Mouse (Mus musculus): Measurements from ENCODE around the gene Nfkb1. TPM values are rescaled to one million over a fixed set of nuclear protein-coding genes. Genes with fewer than 3 reads are reported as not detected.

Gene Nfkb1
- total and polyA plus RNA-seq, 3 experiments, result 44.8 to 93.6 (median 59.9) TPM

- peaks cover 0 to 18% of the 10 kb centered on the region in 2 experiments; a peak in 2 of 4 replicates for H3K36me3 ChIP-seq (ENCODE audit: control insufficient read depth in 1 of 2, insufficient read depth in 2 of 2, low read length in 2 of 2)
- peak; percentile 64 for DNase-seq (ENCODE audit: low read depth, low spot score)
- H3K9ac ChIP-seq (ENCODE audit: control insufficient read depth, low read depth, low read length, poor library complexity, severe bottlenecking), result 0 out of 2 replicates have a peak overlapping the region, but pooled peaks have one; percentile 44
- peak overlapping the region; percentile 20 to 61 for H3K4me3 ChIP-seq (ENCODE audit: control insufficient read depth in 1 of 2, insufficient read depth in 1 of 2, low read depth in 2 of 2, low read length in 2 of 2)
- no peaks in the 10 kb centered on the region for H3K79me2 ChIP-seq (ENCODE audit: control insufficient read depth, insufficient read depth, low read length, poor library complexity)
- H3K27me3 ChIP-seq (ENCODE audit: control insufficient read depth in 1 of 2, insufficient read depth in 2 of 2, low read length in 2 of 2), result no peaks in the 10 kb centered on the region
- H3K4me1 ChIP-seq (ENCODE audit: control insufficient read depth in 1 of 2, insufficient read depth in 2 of 2, low read length in 2 of 2), result peaks cover 0 to 25% of the 10 kb centered on the region in 2 experiments; a peak in 2 of 4 replicates
- TF ChIP-seq ETS1 (IDR thresholded peaks at IDR 0.05; ENCODE audit: low read depth, low read length) (0 out of 2 replicates have a peak, but pooled peaks have one; percentile 14), SMC3 (IDR thresholded peaks at IDR 0.05; ENCODE audit: low read depth, low read length) (peak; percentile 33), MAZ (IDR thresholded peaks at IDR 0.05; ENCODE audit: low read depth, low read length) (no peak), BHLHE40 (IDR thresholded peaks at IDR 0.05; ENCODE audit: borderline replicate concordance, low read depth, low read length) (no peak), MXI1 (IDR thresholded peaks at IDR 0.05; ENCODE audit: low read depth, low read length) (peak; percentile 25; the same call in 1 of the 2 replicates), USF1 (IDR thresholded peaks at IDR 0.05; ENCODE audit: low read depth, low read length) (0 out of 2 replicates have a peak, but pooled peaks have one; percentile 11), MYC (IDR thresholded peaks at IDR 0.05; ENCODE audit: low read depth, low read length) (no peak)
- H3K27ac ChIP-seq (ENCODE audit: control insufficient read depth, low read depth, low read length), result no peak overlapping the region
- H3K9me3 ChIP-seq (replicated peaks; ENCODE audit: insufficient read depth, low read length), result no peaks in the 10 kb centered on the region
Observed at GRCm38 (mm10) chr3:135730790-135731189, 39.4 kb upstream of the Nfkb1 start.

DNA sequence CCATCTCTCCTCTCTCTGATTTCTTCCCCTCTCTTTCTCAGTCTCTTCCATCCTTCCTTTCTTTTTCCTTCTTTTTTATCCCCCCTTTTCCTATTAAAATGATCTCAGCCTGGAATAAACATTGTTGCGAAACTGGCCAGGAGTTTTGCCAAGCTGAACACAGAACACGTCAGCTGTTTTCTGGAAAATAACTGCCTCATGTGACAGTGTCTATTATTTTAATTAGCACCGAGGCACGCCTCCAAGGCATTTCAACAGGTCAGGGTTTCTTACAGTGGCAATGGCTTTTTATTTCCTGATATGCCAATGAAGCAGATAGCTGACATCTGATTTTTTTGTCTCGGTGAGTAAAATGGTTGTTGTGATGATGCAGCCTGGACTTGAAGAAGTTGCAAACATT lies 38.2 kb upstream of the Nfkb1 start:
- no peak overlapping the region for H3K4me3 ChIP-seq (ENCODE audit: control insufficient read depth in 1 of 2, insufficient read depth in 1 of 2, low read depth in 2 of 2, low read length in 2 of 2)
- H3K79me2 ChIP-seq (ENCODE audit: control insufficient read depth, insufficient read depth, low read length, poor library complexity), result no peaks in the 10 kb centered on the region
- H3K27me3 ChIP-seq (ENCODE audit: control insufficient read depth in 1 of 2, insufficient read depth in 2 of 2, low read length in 2 of 2), result no peaks in the 10 kb centered on the region
- H3K9ac ChIP-seq (ENCODE audit: control insufficient read depth, low read depth, low read length, poor library complexity, severe bottlenecking), result no peak overlapping the region
- DNase-seq (ENCODE audit: low read depth, low spot score), result no peak
- no peak overlapping the region for H3K27ac ChIP-seq (ENCODE audit: control insufficient read depth, low read depth, low read length)
- peaks cover 0 to 26% of the 10 kb centered on the region in 2 experiments; a peak in 2 of 4 replicates for H3K4me1 ChIP-seq (ENCODE audit: control insufficient read depth in 1 of 2, insufficient read depth in 2 of 2, low read length in 2 of 2)
- H3K9me3 ChIP-seq (replicated peaks; ENCODE audit: insufficient read depth, low read length), result no peaks in the 10 kb centered on the region
- TF ChIP-seq CHD1 (IDR thresholded peaks at IDR 0.05; ENCODE audit: low read depth, low read length) (no peak), ZMIZ1 (IDR thresholded peaks at IDR 0.05; ENCODE audit: low read depth, low read length) (no peak), CTCF (IDR thresholded peaks at IDR 0.05 in 2 of 3, conservative IDR thresholded peaks at IDR 0.05 in 1 of 3; ENCODE audit: control insufficient read depth in 1 of 3, insufficient read depth in 1 of 3, low read depth in 2 of 3, low read length in 3 of 3, poor library complexity in 1 of 3, severe bottlenecking in 1 of 3) (no peak), UBTF (IDR thresholded peaks at IDR 0.05; ENCODE audit: borderline replicate concordance, insufficient read depth, low read depth, low read length) (no peak), HCFC1 (IDR thresholded peaks at IDR 0.05; ENCODE audit: low read depth, low read length) (no peak), NRF1 (IDR thresholded peaks at IDR 0.05; ENCODE audit: insufficient read depth, low read depth, low read length, poor library complexity, severe bottlenecking) (no peak), USF1 (IDR thresholded peaks at IDR 0.05; ENCODE audit: low read depth, low read length) (no peak), MAZ (IDR thresholded peaks at IDR 0.05; ENCODE audit: low read depth, low read length) (no peak), POLR2AphosphoS5 (IDR thresholded peaks at IDR 0.05; ENCODE audit: borderline replicate concordance, low read depth, low read length) (no peak), ETS1 (IDR thresholded peaks at IDR 0.05; ENCODE audit: low read depth, low read length) (no peak), TAL1 (IDR thresholded peaks at IDR 0.05; ENCODE audit: low read length) (no peak)
- H3K36me3 ChIP-seq (ENCODE audit: control insufficient read depth in 1 of 2, insufficient read depth in 2 of 2, low read length in 2 of 2), result peaks cover 0 to 18% of the 10 kb centered on the region in 2 experiments; a peak in 2 of 4 replicates

All from MEL (cell line).